Mouse (Mus musculus) kidney, embryonic 15.5 days (tissue): ENCODE results near the gene Ppfia3. TPM values are rescaled to one million over a fixed set of nuclear protein-coding genes. Genes with fewer than 3 reads are reported as not detected.
"Not testable (repeated sequence)": the region's sequence is repeated elsewhere in the genome, so short reads cannot be mapped to it uniquely, and the experiment has no call there.

ENCODE experiments used
- ATAC-seq: fragments of 200-750 bp; cut with Nextera tagmentation; replicated peaks from 2 replicates; pipeline ENCODE4 v1.8.0; 2017; ENCODE audit warnings: moderate TSS enrichment; ENCODE audit not compliant: low FRiP score
- H3K27ac ChIP-seq: fragments of 300-500 bp; sonication (generic); 2 replicates; pipeline ENCODE4 v1.5.1; 2015; ENCODE audit warnings: mild to moderate bottlenecking, inconsistent platforms
- H3K27me3 ChIP-seq: fragments of 300-500 bp; sonication (generic); 2 replicates; pipeline ENCODE4 v1.6.1; 2015; ENCODE audit warnings: inconsistent platforms
- H3K36me3 ChIP-seq: fragments of 300-500 bp; sonication (generic); 2 replicates; pipeline ENCODE4 v1.6.1; 2015; ENCODE audit warnings: inconsistent platforms
- H3K4me1 ChIP-seq: fragments of 300-500 bp; sonication (generic); 2 replicates; pipeline ENCODE4 v1.6.1; 2015; ENCODE audit warnings: inconsistent platforms
- H3K4me2 ChIP-seq: fragments of 300-500 bp; sonication (generic); 2 replicates; pipeline ENCODE4 v1.6.1; 2015; ENCODE audit warnings: moderate library complexity, mild to moderate bottlenecking, inconsistent platforms
- H3K4me3 ChIP-seq: fragments of 300-500 bp; sonication (generic); replicated peaks from 2 replicates; pipeline ENCODE4 v1.5.1; 2015; ENCODE audit warnings: mild to moderate bottlenecking, inconsistent platforms
- H3K9ac ChIP-seq: fragments of 300-500 bp; sonication (generic); 2 replicates; pipeline ENCODE4 v1.6.1; 2015; ENCODE audit warnings: mild to moderate bottlenecking, inconsistent platforms
- H3K9me3 ChIP-seq: fragments of 300-500 bp; sonication (generic); replicated peaks from 2 replicates; pipeline ENCODE4 v1.6.1; 2016; ENCODE audit warnings: inconsistent platforms
- whole genome bisulfite sequencing: fragments of 180-500 bp; shearing (Covaris S2); methylation state at CpG from one replicate; pipeline ENCODE4 v1.1.7; 2015; ENCODE audit warnings: mixed read lengths; 5-methylcytosine and 5-hydroxymethylcytosine counted together
- polyA plus RNA-seq: library from polyadenylated mRNA; unstranded; fragments of >200 nt; fragmentation: Nextera tagmentation; extraction: Ambion mirVana; gene quantifications from 2 replicates; pipeline ENCODE4 v1.2.1, GENCODE M21; 2015

Gene Ppfia3
- polyA plus RNA-seq, 1 experiment from 2014 or later: 7.5 TPM

DNA sequence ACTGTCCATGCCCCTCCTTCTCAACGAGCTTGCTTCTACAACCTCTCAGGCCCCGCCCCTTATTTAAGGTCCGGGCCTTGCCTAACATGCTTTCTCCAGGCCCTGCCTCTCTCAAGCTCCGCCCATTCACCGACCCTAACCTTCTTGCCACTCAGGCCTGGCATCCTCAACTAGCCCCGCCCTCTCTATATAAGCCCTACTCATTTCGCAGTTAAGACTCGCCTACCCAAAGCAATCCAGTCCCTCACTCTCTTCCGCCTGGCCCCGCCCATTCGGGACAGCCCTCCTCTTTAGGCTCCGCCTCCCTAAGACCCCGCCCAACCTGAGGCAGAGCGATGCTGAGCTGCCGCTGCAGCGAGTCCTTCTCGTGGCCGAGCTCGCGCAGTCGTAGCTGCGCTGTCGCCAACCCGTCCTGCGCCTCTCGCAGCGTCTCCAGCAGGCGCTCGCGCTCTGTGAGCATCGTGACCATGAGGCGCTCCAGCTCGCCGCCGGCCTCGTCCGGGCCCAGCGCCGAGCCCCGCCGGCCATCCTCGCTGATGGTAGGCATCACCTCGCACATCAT is 5.5 kb downstream of the Ppfia3 start:
- H3K4me3 ChIP-seq: peak overlapping the region; percentile 43
- peak overlapping the region; percentile 63 for H3K4me2 ChIP-seq
- peaks cover 70% of the 10 kb centered on the region for H3K27me3 ChIP-seq
- WGBS: under 1% methylated on average over 43 of the region's 43 CpGs
- no peaks in the 10 kb centered on the region for H3K9me3 ChIP-seq
- H3K4me1 ChIP-seq: peaks cover 27% of the 10 kb centered on the region
- no peaks in the 10 kb centered on the region for H3K36me3 ChIP-seq
- peak overlapping the region; percentile 31 for H3K9ac ChIP-seq
- peak; percentile 85 for ATAC-seq
- H3K27ac ChIP-seq: no peak overlapping the region

DNA sequence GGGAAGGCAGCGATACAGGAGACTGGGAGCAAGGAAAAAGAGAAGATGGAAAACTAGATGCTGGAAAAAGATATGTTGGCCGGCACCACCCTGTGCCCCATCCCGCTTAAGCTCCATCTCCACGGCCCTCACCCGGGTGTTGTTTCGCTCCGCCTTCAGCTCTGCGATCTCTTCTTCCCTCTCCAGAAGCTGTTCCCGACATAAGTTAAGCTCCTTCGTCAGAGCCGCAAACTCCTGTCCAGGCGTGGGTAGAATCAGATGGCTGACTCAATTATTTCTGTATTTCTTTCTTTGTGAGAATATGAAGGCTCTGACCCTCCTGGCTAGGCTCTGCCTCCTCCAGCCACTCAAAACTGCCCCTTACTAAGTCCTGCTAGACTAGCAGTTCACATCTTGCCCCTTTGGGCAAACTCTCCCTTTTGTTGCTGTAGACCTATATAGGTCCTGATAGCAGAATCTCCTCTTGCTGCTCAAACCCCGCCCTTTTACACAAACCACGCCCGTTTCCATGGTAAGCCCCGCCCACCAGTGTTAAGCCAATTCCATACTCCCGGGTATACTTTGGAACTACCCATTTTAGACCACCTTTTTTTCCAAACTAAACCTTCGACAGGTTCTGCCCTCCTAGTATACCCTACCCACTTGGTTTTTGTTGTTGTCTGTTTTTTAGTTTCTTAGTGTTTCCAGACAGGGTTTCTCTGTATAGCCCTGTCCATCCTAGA is 6.3 kb downstream of the Ppfia3 start:
- Histone ChIP-seq H3K4me1 (peaks cover 27% of the 10 kb centered on the region), H3K27me3 (peaks cover 62% of the 10 kb centered on the region), H3K27ac (no peak overlapping the region), H3K4me2 (peak overlapping the region; percentile 63), H3K9me3 (no peaks in the 10 kb centered on the region), H3K9ac (no peak overlapping the region), H3K36me3 (no peaks in the 10 kb centered on the region), H3K4me3 (peak overlapping the region; percentile 43)
- ATAC-seq: peak; percentile 9; the same call in 1 of the 2 replicates
- 47% methylated on average over 18 of the region's 18 CpGs for WGBS

DNA sequence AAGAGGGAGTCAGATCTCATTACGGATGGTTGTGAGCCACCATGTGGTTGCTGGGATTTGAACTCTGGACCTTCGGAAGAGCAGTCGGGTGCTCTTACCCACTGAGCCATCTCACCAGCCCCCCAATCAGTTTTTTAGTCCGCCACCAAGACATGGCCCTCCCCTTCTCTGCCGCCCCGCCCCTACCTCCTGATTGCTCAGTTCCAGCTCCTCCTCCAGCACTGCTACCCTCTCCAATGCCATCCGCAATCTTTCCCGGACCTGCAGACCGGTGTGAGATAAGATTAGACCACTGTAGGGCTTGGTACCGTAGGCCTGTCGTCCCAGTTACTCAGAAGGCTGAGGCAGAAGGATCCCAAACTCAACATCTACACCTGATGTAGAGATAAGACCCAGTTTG is 7.7 kb downstream of the Ppfia3 start:
- Histone ChIP-seq H3K27me3 (peaks cover 49% of the 10 kb centered on the region), H3K4me1 (peaks cover 26% of the 10 kb centered on the region)
- H3K9ac ChIP-seq, H3K27ac ChIP-seq, H3K36me3 ChIP-seq, H3K9me3 ChIP-seq, H3K4me2 ChIP-seq, H3K4me3 ChIP-seq, ATAC-seq: not testable (repeated sequence)
- WGBS: 62% methylated on average over 11 of the region's 11 CpGs

DNA sequence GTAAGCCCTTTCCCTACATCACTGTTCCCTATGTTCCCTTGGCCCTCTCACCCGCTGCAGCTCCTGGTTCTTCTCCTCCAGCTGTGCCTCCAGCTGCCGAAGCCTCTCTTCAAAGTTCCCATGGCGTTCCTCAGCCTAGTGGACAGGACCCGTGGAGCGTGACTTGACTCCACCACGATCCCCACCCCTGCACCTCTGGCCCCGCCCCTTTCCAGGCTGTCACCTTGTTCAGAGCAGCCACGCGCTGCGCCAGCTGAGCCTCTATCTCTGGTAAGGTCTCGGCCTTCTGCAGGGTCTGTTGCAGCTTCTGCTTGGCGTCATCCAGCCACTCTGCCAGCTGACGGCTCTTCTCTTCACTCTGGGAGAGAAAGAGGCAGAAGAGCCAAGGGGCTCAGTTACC is 10.7 kb downstream of the Ppfia3 start:
- Histone ChIP-seq H3K9me3 (no peaks in the 10 kb centered on the region), H3K4me1 (peaks cover 10% of the 10 kb centered on the region), H3K36me3 (no peaks in the 10 kb centered on the region), H3K27me3 (peaks cover 19% of the 10 kb centered on the region), H3K4me3 (no peak overlapping the region), H3K27ac (no peak overlapping the region), H3K9ac (no peak overlapping the region), H3K4me2 (peak overlapping the region; percentile 28; the same call in 1 of the 2 replicates)
- ATAC-seq: 0 out of 2 replicates have a peak, but pooled peaks have one; percentile 26
- WGBS: 37% methylated on average over 13 of the region's 13 CpGs

DNA sequence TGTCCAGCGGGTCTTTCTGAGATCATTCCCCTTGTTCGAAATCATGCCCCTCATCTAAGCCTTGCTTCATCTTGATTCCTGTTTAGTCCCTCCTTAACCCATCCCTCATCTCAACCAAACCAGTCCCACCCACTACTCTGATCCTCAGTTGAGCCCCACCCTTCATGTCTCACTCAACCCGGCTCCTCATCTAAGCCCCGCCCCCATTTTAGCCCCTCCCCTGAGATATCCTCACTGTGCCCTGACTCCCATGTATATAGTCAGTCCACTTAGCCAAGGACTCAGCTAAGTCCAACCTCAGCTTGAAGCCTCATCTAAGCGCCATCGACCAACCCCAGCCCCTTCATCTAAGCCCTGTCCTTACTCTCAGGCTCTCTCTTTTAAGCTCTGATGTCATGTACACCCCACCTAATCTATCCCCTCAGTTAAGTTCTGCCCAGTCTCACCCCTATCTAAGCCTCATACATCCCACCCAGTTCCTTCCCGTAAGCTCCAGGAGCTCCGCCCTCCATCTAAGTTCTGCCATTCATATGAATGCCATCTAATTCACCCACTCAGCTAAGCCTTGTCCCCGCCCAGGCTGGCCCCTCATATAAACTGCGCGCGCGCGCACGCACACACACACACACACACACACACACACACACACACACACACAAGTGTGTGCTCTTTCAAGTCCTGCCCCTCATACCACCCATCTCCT is 11.3 kb downstream of the Ppfia3 start:
- no peak overlapping the region for H3K4me3 ChIP-seq
- peaks cover 13% of the 10 kb centered on the region for H3K27me3 ChIP-seq
- H3K4me2 ChIP-seq: peak overlapping the region; percentile 28; the same call in 1 of the 2 replicates
- H3K4me1 ChIP-seq: peaks cover 8% of the 10 kb centered on the region
- H3K36me3 ChIP-seq: no peaks in the 10 kb centered on the region
- WGBS: 76% methylated on average over 15 of the region's 15 CpGs
- H3K27ac ChIP-seq: no peak overlapping the region
- no peaks in the 10 kb centered on the region for H3K9me3 ChIP-seq
- no peak for ATAC-seq
- no peak overlapping the region for H3K9ac ChIP-seq

DNA sequence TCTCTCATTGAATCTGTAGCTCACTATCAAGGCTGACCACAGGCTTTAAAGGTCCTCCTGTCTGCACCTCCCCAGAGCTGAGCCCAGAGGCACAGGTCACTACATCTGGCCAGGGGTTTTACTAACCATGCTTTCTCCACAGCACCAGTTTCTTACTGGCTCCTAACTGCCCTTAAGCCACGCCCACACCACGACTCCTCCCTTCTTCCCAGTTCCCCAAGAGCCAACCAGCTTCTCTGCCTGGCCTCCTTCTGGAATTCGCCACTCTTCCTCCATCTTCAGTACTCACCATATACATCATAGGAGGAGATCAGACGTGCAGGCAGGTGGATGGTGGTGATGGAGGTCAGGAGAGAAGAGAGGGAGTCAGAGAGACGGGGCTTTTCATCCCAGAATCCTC is 13.8 kb downstream of the Ppfia3 start:
- WGBS: 25% methylated on average over 5 of the region's 5 CpGs
- H3K4me1 ChIP-seq: peaks cover 8% of the 10 kb centered on the region
- ATAC-seq: no peak
- no peaks in the 10 kb centered on the region for H3K9me3 ChIP-seq
- no peak overlapping the region for H3K27ac ChIP-seq
- no peak overlapping the region for H3K4me2 ChIP-seq
- no peaks in the 10 kb centered on the region for H3K36me3 ChIP-seq
- no peaks in the 10 kb centered on the region for H3K27me3 ChIP-seq
- H3K9ac ChIP-seq: no peak overlapping the region
- H3K4me3 ChIP-seq: no peak overlapping the region

DNA sequence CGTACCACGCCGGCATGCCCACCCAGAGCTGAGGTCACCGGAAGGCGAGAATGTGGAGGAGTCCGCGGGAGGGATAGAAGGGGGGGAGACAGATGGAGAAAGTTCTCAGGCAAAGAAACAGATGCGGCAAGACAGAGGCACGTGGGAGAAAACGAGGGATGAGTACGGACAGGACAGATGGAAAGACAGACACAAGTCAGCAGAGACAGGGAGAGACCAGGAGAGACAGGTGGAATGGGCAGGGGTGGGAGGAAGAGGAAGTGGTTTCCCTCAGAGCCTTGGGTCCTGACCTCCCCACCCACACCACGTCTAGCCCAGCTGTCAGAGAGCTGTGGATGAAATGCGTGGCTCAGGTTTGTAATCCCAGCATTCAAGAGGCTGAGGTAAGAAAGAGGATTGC is 19.9 kb downstream of the Ppfia3 start:
- Histone ChIP-seq H3K27ac (no peak overlapping the region), H3K27me3 (0 out of 2 replicates have a peak, but pooled peaks cover 3% of the 10 kb centered on the region), H3K9ac (no peak overlapping the region), H3K4me2 (no peak overlapping the region), H3K4me3 (no peak overlapping the region), H3K36me3 (no peaks in the 10 kb centered on the region), H3K4me1 (no peaks in the 10 kb centered on the region), H3K9me3 (no peaks in the 10 kb centered on the region)
- WGBS: 68% methylated on average over 13 of the region's 13 CpGs
- ATAC-seq: no peak

DNA sequence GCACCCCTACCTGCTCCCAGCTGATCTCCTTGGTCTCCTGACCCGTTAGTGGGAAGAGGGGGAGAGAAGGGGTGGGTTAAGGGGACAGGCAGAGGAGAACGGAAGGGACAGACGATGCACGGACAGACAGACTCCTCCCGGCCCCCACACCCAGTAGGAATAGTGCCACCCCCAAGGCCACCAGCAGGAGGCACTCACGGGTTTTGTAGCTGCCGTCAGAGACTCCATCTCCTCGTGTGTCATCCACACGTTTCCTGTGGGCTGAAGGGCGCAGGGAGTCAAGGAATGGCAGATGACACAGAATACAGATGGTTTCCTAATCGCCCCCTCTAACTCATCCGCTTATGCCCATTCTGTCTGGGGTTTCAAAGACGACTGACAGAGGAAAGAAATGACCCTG is 23.3 kb downstream of the Ppfia3 start:
- H3K9me3 ChIP-seq: no peaks in the 10 kb centered on the region
- WGBS: 23% methylated on average over 13 of the region's 13 CpGs
- H3K4me1 ChIP-seq: peaks cover 30% of the 10 kb centered on the region
- no peak overlapping the region for H3K9ac ChIP-seq
- H3K36me3 ChIP-seq: no peaks in the 10 kb centered on the region
- no peak overlapping the region for H3K4me2 ChIP-seq
- no peak overlapping the region for H3K27ac ChIP-seq
- H3K27me3 ChIP-seq: 0 out of 2 replicates have a peak, but pooled peaks cover 3% of the 10 kb centered on the region
- H3K4me3 ChIP-seq: no peak overlapping the region
- ATAC-seq: no peak

DNA sequence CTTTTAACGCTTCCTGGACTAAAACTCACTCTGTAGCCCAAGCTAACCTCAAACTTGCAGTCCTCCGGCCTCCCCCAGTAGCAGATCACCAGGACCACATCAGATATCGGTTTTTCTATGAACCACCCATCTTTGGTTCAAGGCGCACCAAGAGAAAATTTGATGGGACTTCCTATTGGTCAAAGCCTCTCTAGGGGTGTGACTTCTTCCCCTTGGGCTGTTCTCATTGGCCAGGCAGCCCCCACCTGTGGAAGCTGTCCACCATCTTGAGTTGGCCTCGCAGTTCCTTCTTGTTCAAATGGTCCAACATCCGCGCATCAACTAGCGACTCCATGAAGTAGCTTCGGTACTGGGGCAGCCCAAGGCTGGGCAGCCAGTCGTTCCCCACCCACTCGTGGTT is 24.7 kb downstream of the Ppfia3 start:
- WGBS: 94% methylated on average over 11 of the region's 11 CpGs
- H3K4me1 ChIP-seq: peaks cover 45% of the 10 kb centered on the region
- H3K9ac ChIP-seq: no peak overlapping the region
- ATAC-seq: no peak
- H3K4me2 ChIP-seq: no peak overlapping the region
- no peaks in the 10 kb centered on the region for H3K9me3 ChIP-seq
- no peak overlapping the region for H3K4me3 ChIP-seq
- no peaks in the 10 kb centered on the region for H3K36me3 ChIP-seq
- peaks cover 3% of the 10 kb centered on the region; the same call in 1 of the 2 replicates for H3K27me3 ChIP-seq
- no peak overlapping the region for H3K27ac ChIP-seq

DNA sequence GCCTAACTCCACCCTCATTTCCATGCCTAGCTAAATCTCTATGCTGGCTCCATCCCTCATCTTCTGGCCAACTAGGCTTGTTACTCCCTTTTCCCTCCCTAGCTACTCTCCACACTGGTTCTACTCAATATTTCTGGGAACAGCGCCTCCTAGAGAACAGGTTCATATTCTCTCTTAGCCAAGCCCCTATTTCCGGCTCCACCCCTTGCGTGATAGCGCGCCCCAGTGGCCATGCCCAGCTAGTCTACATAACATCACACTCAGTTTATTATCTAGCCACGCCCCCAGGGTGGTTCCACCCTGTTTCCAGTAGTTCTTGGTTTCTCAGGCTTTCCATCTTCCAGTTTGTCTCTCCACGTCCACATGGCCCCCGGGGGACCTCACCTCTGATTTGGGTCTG is 25.5 kb downstream of the Ppfia3 start:
- Histone ChIP-seq H3K4me1 (peaks cover 45% of the 10 kb centered on the region), H3K9ac (no peak overlapping the region), H3K27me3 (peaks cover 3% of the 10 kb centered on the region; the same call in 1 of the 2 replicates), H3K4me2 (peak overlapping the region; percentile 86), H3K4me3 (peak overlapping the region; percentile 59), H3K36me3 (no peaks in the 10 kb centered on the region), H3K27ac (peak overlapping the region; percentile 80), H3K9me3 (no peaks in the 10 kb centered on the region)
- ATAC-seq: peak; percentile 16; the same call in 1 of the 2 replicates
- WGBS: 3% methylated on average over 8 of the region's 8 CpGs

DNA sequence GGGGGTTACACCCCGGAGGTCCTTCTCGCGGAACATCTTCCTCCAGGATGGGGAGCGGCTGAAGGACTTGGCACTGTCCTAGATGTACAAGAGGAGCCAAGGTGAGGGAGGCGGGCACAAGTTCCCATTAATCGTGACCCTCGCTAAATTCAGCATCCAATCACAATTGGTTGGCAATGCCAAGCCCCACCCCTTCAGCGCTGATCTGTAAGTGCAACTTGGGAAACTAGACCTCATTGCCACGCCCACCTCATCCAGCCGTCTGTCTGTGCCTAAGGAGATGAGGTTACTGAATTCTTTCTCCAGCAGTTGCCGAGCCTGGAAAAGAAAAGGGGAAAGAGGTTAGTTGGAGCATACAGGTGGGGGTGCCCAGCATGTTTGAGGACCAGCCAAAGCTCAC is 26.1 kb downstream of the Ppfia3 start:
- WGBS: 0% methylated on average over 11 of the region's 11 CpGs
- Histone ChIP-seq H3K4me3 (peak overlapping the region; percentile 59), H3K27me3 (peaks cover 3% of the 10 kb centered on the region; the same call in 1 of the 2 replicates), H3K4me1 (peaks cover 46% of the 10 kb centered on the region), H3K4me2 (peak overlapping the region; percentile 86), H3K27ac (peak overlapping the region; percentile 80), H3K9me3 (no peaks in the 10 kb centered on the region), H3K9ac (peak overlapping the region; percentile 64; the same call in 1 of the 2 replicates), H3K36me3 (no peaks in the 10 kb centered on the region)
- peak; percentile 27 for ATAC-seq

DNA sequence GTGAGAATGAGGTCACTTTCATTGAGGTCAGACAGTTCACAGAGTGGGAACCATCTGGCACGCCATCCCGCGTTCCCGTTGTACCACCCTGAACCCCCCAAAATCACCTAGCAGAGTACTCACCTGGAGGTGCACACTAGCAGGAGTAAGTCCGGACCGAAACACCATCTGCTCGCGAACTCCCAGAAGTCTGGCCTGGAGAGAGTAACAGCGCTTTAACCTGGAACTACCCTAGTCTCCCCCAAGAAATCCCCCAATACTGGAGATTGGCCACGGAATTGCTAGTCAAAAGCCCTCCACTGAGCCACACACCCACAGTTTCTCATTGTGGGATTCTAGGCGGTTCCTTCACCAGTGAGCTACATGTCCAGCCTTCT is 26.8 kb downstream of the Ppfia3 start:
- Histone ChIP-seq H3K4me3 (peak overlapping the region; percentile 59), H3K4me1 (peaks cover 52% of the 10 kb centered on the region), H3K27me3 (peaks cover 3% of the 10 kb centered on the region; the same call in 1 of the 2 replicates), H3K9me3 (no peaks in the 10 kb centered on the region), H3K36me3 (no peaks in the 10 kb centered on the region), H3K27ac (peak overlapping the region; percentile 80), H3K9ac (peak overlapping the region; percentile 64; the same call in 1 of the 2 replicates), H3K4me2 (peak overlapping the region; percentile 86)
- WGBS: 2% methylated on average over 11 of the region's 11 CpGs
- ATAC-seq: no peak
